Mouse (Mus musculus): ENCODE measurements at regions not wholly inside any gene's neighbourhood (a gene's known extent, or its start where the extent isn't known, plus 50 kb on each side); places are given as distances from the start of the nearest gene placed in this dataset.

- H3K27ac ChIP-seq: no peak overlapping the region
- ATAC-seq (ENCODE audit: low FRiP score, low read depth): no peak
- H3K9ac ChIP-seq: no peak overlapping the region
- H3K9me3 ChIP-seq: no peaks in the 10 kb centered on the region
- WGBS: 82% methylated on average over 6 of the region's 6 CpGs
- no peak overlapping the region for H3K4me3 ChIP-seq
- no peaks in the 10 kb centered on the region for H3K27me3 ChIP-seq (replicated peaks)
- 0 out of 2 replicates have a peak, but pooled peaks cover 9% of the 10 kb centered on the region for H3K4me1 ChIP-seq
- H3K4me2 ChIP-seq (replicated peaks): no peak overlapping the region
- no peaks in the 10 kb centered on the region for H3K36me3 ChIP-seq
Measured at GRCm38 (mm10) chr12:13085484-13085883, 143.8 kb upstream of the Mycn start.

GRCm38 (mm10) chr12:13083337-13084054 lies 141.8 kb upstream of the Mycn start:
- no peak overlapping the region for H3K4me3 ChIP-seq
- 50% methylated on average over 8 of the region's 8 CpGs for WGBS
- no peaks in the 10 kb centered on the region for H3K27me3 ChIP-seq (replicated peaks)
- no peak overlapping the region for H3K4me2 ChIP-seq (replicated peaks)
- no peaks in the 10 kb centered on the region for H3K9me3 ChIP-seq
- H3K27ac ChIP-seq: no peak overlapping the region
- ATAC-seq (ENCODE audit: low FRiP score, low read depth): peak; percentile 94
- no peaks in the 10 kb centered on the region for H3K36me3 ChIP-seq
- H3K4me1 ChIP-seq: 0 out of 2 replicates have a peak, but pooled peaks cover 9% of the 10 kb centered on the region
- no peak overlapping the region for H3K9ac ChIP-seq

GRCm38 (mm10) chr12:13080791-13081190 lies 139.1 kb upstream of the Mycn start:
- H3K4me3 ChIP-seq: no peak overlapping the region
- no peak overlapping the region for H3K4me2 ChIP-seq (replicated peaks)
- no peak overlapping the region for H3K9ac ChIP-seq
- no peaks in the 10 kb centered on the region for H3K27me3 ChIP-seq (replicated peaks)
- no peak for ATAC-seq (ENCODE audit: low FRiP score, low read depth)
- no peaks in the 10 kb centered on the region for H3K36me3 ChIP-seq
- 0 out of 2 replicates have a peak, but pooled peaks cover 6% of the 10 kb centered on the region for H3K4me1 ChIP-seq
- H3K27ac ChIP-seq: no peak overlapping the region
- no peaks in the 10 kb centered on the region for H3K9me3 ChIP-seq
- 82% methylated on average over 5 of the region's 5 CpGs for whole genome bisulfite sequencing

GRCm38 (mm10) chr12:13079832-13080231 lies 138.1 kb upstream of the Mycn start:
- Histone ChIP-seq H3K27ac (no peak overlapping the region), H3K27me3 (replicated peaks) (no peaks in the 10 kb centered on the region), H3K36me3 (no peaks in the 10 kb centered on the region), H3K4me1 (0 out of 2 replicates have a peak, but pooled peaks cover 6% of the 10 kb centered on the region), H3K9ac (no peak overlapping the region), H3K9me3 (no peaks in the 10 kb centered on the region), H3K4me2 (replicated peaks) (no peak overlapping the region), H3K4me3 (no peak overlapping the region)
- 92% methylated on average over 3 of the region's 3 CpGs for WGBS
- no peak for ATAC-seq (ENCODE audit: low FRiP score, low read depth)

- Histone ChIP-seq H3K9ac (no peak overlapping the region), H3K4me2 (replicated peaks) (no peak overlapping the region), H3K27me3 (replicated peaks) (no peaks in the 10 kb centered on the region), H3K36me3 (no peaks in the 10 kb centered on the region), H3K9me3 (no peaks in the 10 kb centered on the region), H3K4me1 (no peaks in the 10 kb centered on the region), H3K4me3 (no peak overlapping the region), H3K27ac (no peak overlapping the region)
- ATAC-seq (ENCODE audit: low FRiP score, low read depth): no peak
- WGBS: 78% methylated on average over 4 of the region's 4 CpGs
Measured at GRCm38 (mm10) chr12:13077689-13078088, 136.0 kb upstream of the Mycn start.

GRCm38 (mm10) chr12:13076699-13077287 lies 135.1 kb upstream of the Mycn start:
- no peak overlapping the region for H3K27ac ChIP-seq
- no peak for ATAC-seq (ENCODE audit: low FRiP score, low read depth)
- H3K36me3 ChIP-seq: no peaks in the 10 kb centered on the region
- 66% methylated on average over 3 of the region's 3 CpGs for WGBS
- no peak overlapping the region for H3K4me2 ChIP-seq (replicated peaks)
- H3K9me3 ChIP-seq: no peaks in the 10 kb centered on the region
- no peak overlapping the region for H3K9ac ChIP-seq
- H3K4me1 ChIP-seq: no peaks in the 10 kb centered on the region
- no peaks in the 10 kb centered on the region for H3K27me3 ChIP-seq (replicated peaks)
- H3K4me3 ChIP-seq: no peak overlapping the region

GRCm38 (mm10) chr12:13073126-13073886 lies 131.6 kb upstream of the Mycn start:
- H3K4me1 ChIP-seq: no peaks in the 10 kb centered on the region
- ATAC-seq (ENCODE audit: low FRiP score, low read depth): no peak
- no peaks in the 10 kb centered on the region for H3K9me3 ChIP-seq
- WGBS: 65% methylated on average over 4 of the region's 4 CpGs
- H3K4me2 ChIP-seq (replicated peaks): no peak overlapping the region
- H3K27ac ChIP-seq: no peak overlapping the region
- no peaks in the 10 kb centered on the region for H3K27me3 ChIP-seq (replicated peaks)
- no peaks in the 10 kb centered on the region for H3K36me3 ChIP-seq
- H3K4me3 ChIP-seq: no peak overlapping the region
- no peak overlapping the region for H3K9ac ChIP-seq

GRCm38 (mm10) chr12:13067295-13067694 lies 125.6 kb upstream of the Mycn start:
- 71% methylated on average over 5 of the region's 5 CpGs for WGBS
- Histone ChIP-seq H3K36me3 (no peaks in the 10 kb centered on the region), H3K27me3 (replicated peaks) (no peaks in the 10 kb centered on the region), H3K4me1 (peaks cover 7% of the 10 kb centered on the region; the same call in 1 of the 2 replicates), H3K4me3 (no peak overlapping the region), H3K4me2 (replicated peaks) (no peak overlapping the region), H3K9me3 (no peaks in the 10 kb centered on the region), H3K9ac (no peak overlapping the region), H3K27ac (no peak overlapping the region)
- no peak for ATAC-seq (ENCODE audit: low FRiP score, low read depth)

- Histone ChIP-seq H3K9me3 (no peaks in the 10 kb centered on the region), H3K27me3 (replicated peaks) (no peaks in the 10 kb centered on the region), H3K4me2 (replicated peaks) (no peak overlapping the region), H3K9ac (no peak overlapping the region), H3K4me3 (no peak overlapping the region), H3K36me3 (no peaks in the 10 kb centered on the region), H3K4me1 (peaks cover 7% of the 10 kb centered on the region; the same call in 1 of the 2 replicates), H3K27ac (no peak overlapping the region)
- WGBS: 55% methylated on average over 6 of the region's 6 CpGs
- no peak for ATAC-seq (ENCODE audit: low FRiP score, low read depth)
Measured at GRCm38 (mm10) chr12:13066604-13067181, 125.0 kb upstream of the Mycn start.

GRCm38 (mm10) chr12:13059473-13059872 lies 117.8 kb upstream of the Mycn start:
- Histone ChIP-seq H3K27me3 (replicated peaks) (no peaks in the 10 kb centered on the region), H3K4me2 (replicated peaks) (no peak overlapping the region), H3K9ac (no peak overlapping the region), H3K36me3 (no peaks in the 10 kb centered on the region), H3K9me3 (no peaks in the 10 kb centered on the region), H3K4me1 (no peaks in the 10 kb centered on the region), H3K27ac (no peak overlapping the region), H3K4me3 (no peak overlapping the region)
- no peak for ATAC-seq (ENCODE audit: low FRiP score, low read depth)
- WGBS: 72% methylated on average over 3 of the region's 3 CpGs

- no peak overlapping the region for H3K4me3 ChIP-seq
- ATAC-seq (ENCODE audit: low FRiP score, low read depth): no peak
- H3K9me3 ChIP-seq: no peaks in the 10 kb centered on the region
- H3K4me1 ChIP-seq: no peaks in the 10 kb centered on the region
- WGBS: 42% methylated on average over 7 of the region's 7 CpGs
- H3K4me2 ChIP-seq (replicated peaks): no peak overlapping the region
- H3K27ac ChIP-seq: no peak overlapping the region
- no peaks in the 10 kb centered on the region; the same call in 1 of the 2 replicates for H3K27me3 ChIP-seq (replicated peaks)
- H3K9ac ChIP-seq: no peak overlapping the region
- no peaks in the 10 kb centered on the region for H3K36me3 ChIP-seq
Measured at GRCm38 (mm10) chr12:13056246-13056645, 114.5 kb upstream of the Mycn start.

GRCm38 (mm10) chr12:13054611-13055010 lies 112.9 kb upstream of the Mycn start:
- H3K36me3 ChIP-seq: no peaks in the 10 kb centered on the region
- H3K4me2 ChIP-seq (replicated peaks): no peak overlapping the region
- 80% methylated on average over 3 of the region's 3 CpGs for WGBS
- ATAC-seq (ENCODE audit: low FRiP score, low read depth): no peak
- H3K9ac ChIP-seq: no peak overlapping the region
- no peak overlapping the region for H3K27ac ChIP-seq
- no peak overlapping the region for H3K4me3 ChIP-seq
- H3K9me3 ChIP-seq: no peaks in the 10 kb centered on the region
- H3K27me3 ChIP-seq (replicated peaks): no peaks in the 10 kb centered on the region; the same call in 1 of the 2 replicates
- H3K4me1 ChIP-seq: peaks cover 8% of the 10 kb centered on the region; the same call in 1 of the 2 replicates
